Mouse (Mus musculus): Measurements from ENCODE around the gene Plgrkt. TPM values are rescaled to one million over a fixed set of nuclear protein-coding genes. Genes with fewer than 3 reads are reported as not detected.

Gene Plgrkt
- polyA plus RNA-seq, 1 experiment from 2014 or later = 84.4 TPM

DNA sequence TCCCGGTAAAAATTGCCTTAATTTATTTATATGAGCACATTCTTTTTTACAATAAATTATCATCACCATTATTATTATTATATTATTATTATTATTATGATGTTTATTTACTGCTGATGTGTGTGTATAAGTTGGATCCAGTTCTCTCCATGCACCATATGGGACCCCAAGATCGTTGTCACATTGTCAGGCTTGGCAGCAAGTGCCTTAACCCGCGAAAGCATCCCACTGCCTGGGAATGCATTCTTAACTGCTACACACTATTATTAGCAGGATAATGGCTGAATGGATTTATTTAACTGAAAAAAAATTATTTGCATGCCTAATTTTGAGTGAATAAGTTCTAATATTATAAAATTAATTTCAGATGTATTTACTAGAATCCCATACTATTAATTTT, 40.8 kb downstream of the Plgrkt start:
- WGBS = 84% methylated on average over 4 of the region's 4 CpGs
- Histone ChIP-seq H3K4me3 (replicated peaks; ENCODE audit: low read depth, low read length) (no peak overlapping the region), H3K36me3 (ENCODE audit: insufficient read depth, low read length) (no peaks in the 10 kb centered on the region), H3K4me1 (replicated peaks; ENCODE audit: insufficient read depth, low read length) (no peaks in the 10 kb centered on the region), H3K9me3 (replicated peaks; ENCODE audit: low read length) (no peaks in the 10 kb centered on the region), H3K4me2 (ENCODE audit: low read length) (no peak overlapping the region), H3K27ac (no peak overlapping the region), H3K9ac (ENCODE audit: low read depth, low read length) (no peak overlapping the region), H3K27me3 (ENCODE audit: insufficient read depth, low read length) (no peaks in the 10 kb centered on the region)
- ATAC-seq (replicated peaks; ENCODE audit: low FRiP score, low read depth) = no peak
- no peak for DNase-seq (ENCODE audit: low spot score)
- no peak for TF ChIP-seq CTCF (IDR thresholded peaks at IDR 0.05; ENCODE audit: low read depth)

DNA sequence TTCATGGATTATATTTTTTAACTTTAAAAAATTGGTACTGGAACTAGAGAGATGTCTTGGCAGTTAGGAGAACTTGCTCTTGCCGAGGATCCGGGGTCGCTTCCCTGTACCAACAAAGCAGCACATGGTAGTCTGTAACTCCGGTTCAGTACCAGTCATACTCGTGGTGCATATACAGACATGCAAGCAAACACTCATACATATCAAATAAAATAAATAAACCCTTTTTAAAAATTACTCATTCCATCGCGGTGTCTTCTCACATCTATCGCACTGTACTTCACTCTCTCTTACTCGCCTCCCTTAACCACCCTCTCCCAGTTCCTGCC, 41.4 kb downstream of the Plgrkt start:
- TF ChIP-seq CTCF (IDR thresholded peaks at IDR 0.05; ENCODE audit: low read depth) = no peak
- DNase-seq (ENCODE audit: low spot score) = no peak
- no peaks in the 10 kb centered on the region for H3K9me3 ChIP-seq (replicated peaks; ENCODE audit: low read length)
- no peaks in the 10 kb centered on the region for H3K4me1 ChIP-seq (replicated peaks; ENCODE audit: insufficient read depth, low read length)
- 0 out of 2 replicates have a peak overlapping the region, but pooled peaks have one; percentile 2 for H3K27ac ChIP-seq
- H3K27me3 ChIP-seq (ENCODE audit: insufficient read depth, low read length) = no peaks in the 10 kb centered on the region
- WGBS = 55% methylated on average over 9 of the region's 9 CpGs
- H3K4me3 ChIP-seq (replicated peaks; ENCODE audit: low read depth, low read length) = peak overlapping the region; percentile 28
- H3K9ac ChIP-seq (ENCODE audit: low read depth, low read length) = no peak overlapping the region
- ATAC-seq (replicated peaks; ENCODE audit: low FRiP score, low read depth) = no peak
- peak overlapping the region; percentile 62 for H3K4me2 ChIP-seq (ENCODE audit: low read length)
- H3K36me3 ChIP-seq (ENCODE audit: insufficient read depth, low read length) = no peaks in the 10 kb centered on the region

DNA sequence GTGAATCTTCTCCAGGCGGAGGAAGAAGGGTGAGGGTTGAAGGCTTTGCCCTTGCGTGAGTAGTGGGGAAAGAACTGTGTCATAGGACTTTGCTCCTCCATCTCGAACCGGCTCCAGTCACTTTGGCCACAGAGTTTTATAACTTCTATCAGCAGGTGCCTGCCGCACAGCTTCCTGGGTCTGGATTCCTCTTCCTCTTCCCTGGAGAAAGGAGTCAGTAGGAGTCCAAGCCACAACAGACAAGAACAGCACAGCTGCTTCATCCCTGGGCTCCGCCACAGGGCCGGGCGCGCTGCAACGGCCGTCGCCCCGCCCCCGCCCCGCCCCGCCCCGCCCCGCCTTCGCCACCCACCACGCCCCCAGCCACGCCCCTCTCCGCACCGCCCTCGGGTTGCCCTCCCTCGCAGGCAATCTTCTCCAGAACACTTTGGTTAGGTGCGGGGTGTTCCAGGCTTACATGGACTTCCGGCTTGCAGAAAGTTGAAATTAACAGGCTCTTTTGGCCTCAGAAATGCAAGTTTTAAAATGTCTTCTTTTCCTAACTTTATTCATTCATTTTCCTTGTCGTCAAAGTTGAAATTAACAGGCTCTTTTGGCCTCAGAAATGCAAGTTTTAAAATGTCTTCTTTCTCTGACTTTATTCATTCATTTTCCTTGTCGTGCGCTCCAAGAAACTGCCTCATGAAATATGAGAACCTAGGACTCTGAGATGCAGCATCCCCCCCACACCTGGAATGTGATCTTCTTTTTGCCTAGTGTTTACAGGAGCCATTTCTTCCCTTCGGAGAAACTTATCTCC, 41.9 kb downstream of the Plgrkt start, which contains the start of gene Insl6:
TSS of gene Insl6 (minus strand) at position 304 of the 799 bp plus-strand sequence.
- H3K36me3 ChIP-seq (ENCODE audit: insufficient read depth, low read length) = no peaks in the 10 kb centered on the region
- TF ChIP-seq CTCF (IDR thresholded peaks at IDR 0.05; ENCODE audit: low read depth) = no peak
- ATAC-seq (replicated peaks; ENCODE audit: low FRiP score, low read depth) (peak; percentile 95), DNase-seq (ENCODE audit: low spot score) (peak; percentile 75)
- no peaks in the 10 kb centered on the region for H3K9me3 ChIP-seq (replicated peaks; ENCODE audit: low read length)
- H3K27ac ChIP-seq = 0 out of 2 replicates have a peak within 1 kb of the TSS, but pooled peaks have one; percentile 2
- no peaks in the 10 kb centered on the region for H3K4me1 ChIP-seq (replicated peaks; ENCODE audit: insufficient read depth, low read length)
- H3K9ac ChIP-seq (ENCODE audit: low read depth, low read length) = peak within 1 kb of the TSS; percentile 46
- WGBS = 2% methylated on average over 29 of the region's 31 CpGs
- peak within 1 kb of the TSS; percentile 62 for H3K4me2 ChIP-seq (ENCODE audit: low read length)
- H3K4me3 ChIP-seq (replicated peaks; ENCODE audit: low read depth, low read length) = peak within 1 kb of the TSS; percentile 28
- H3K27me3 ChIP-seq (ENCODE audit: insufficient read depth, low read length) = no peaks in the 10 kb centered on the region

DNA sequence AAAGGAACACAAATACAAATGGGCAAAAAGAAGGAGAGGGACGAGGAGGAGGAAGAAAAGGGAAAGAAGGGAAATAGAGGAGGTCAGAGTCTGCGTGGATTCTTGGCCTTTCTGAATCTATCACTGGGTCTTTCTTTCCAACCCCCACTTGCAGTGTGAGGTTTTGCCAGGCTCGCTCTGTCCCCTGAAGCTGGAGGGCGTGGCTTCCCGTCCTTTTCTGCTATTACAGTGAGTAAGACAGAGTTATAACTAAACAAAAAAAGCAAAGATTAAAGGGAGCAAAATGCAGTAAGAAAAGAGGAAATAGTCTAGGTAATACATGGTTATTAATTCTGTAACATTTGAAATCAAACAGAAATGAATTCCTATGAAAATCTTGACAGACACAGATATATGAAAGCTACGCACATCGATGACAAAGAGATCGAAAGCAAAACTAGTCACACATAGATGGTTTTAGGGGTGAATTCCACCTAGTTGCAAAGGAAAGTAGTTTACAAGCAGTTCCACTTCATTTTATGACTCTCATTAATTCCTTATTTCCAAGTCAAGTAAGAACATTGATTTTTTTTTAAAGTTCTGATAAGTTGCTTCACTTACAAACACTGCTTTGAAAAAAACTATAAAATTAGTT, 43.7 kb downstream of the Plgrkt start:
- no peak for TF ChIP-seq CTCF (IDR thresholded peaks at IDR 0.05; ENCODE audit: low read depth)
- Histone ChIP-seq H3K4me3 (replicated peaks; ENCODE audit: low read depth, low read length) (no peak overlapping the region), H3K9ac (ENCODE audit: low read depth, low read length) (no peak overlapping the region), H3K36me3 (ENCODE audit: insufficient read depth, low read length) (no peaks in the 10 kb centered on the region), H3K4me2 (ENCODE audit: low read length) (no peak overlapping the region), H3K27ac (no peak overlapping the region), H3K27me3 (ENCODE audit: insufficient read depth, low read length) (no peaks in the 10 kb centered on the region), H3K4me1 (replicated peaks; ENCODE audit: insufficient read depth, low read length) (no peaks in the 10 kb centered on the region), H3K9me3 (replicated peaks; ENCODE audit: low read length) (no peaks in the 10 kb centered on the region)
- no peak for ATAC-seq (replicated peaks; ENCODE audit: low FRiP score, low read depth)
- 66% methylated on average over 8 of the region's 8 CpGs for WGBS
- no peak for DNase-seq (ENCODE audit: low spot score)

DNA sequence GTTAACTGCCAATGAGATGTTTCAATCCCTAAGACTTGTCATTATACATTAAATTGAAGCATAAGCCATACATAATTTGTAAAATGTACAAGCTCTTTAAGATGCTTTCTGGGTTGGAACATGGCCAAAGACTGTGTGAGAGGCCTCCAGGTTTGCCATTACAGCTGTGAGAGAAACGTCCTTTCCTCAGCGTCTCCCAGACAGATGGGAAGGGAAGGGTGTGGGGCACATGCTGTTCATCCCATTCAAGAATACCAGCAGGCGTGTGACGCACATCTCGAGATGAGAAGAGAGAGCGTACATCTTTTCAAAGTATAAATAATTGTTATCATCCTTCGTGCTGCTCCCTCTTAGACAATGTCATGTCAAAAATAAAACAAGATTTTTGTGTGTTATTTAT, 54.5 kb downstream of the Plgrkt start:
- H3K27me3 ChIP-seq (ENCODE audit: insufficient read depth, low read length) = no peaks in the 10 kb centered on the region
- no peak overlapping the region for H3K27ac ChIP-seq
- no peaks in the 10 kb centered on the region for H3K4me1 ChIP-seq (replicated peaks; ENCODE audit: insufficient read depth, low read length)
- no peak for ATAC-seq (replicated peaks; ENCODE audit: low FRiP score, low read depth)
- no peak overlapping the region for H3K9ac ChIP-seq (ENCODE audit: low read depth, low read length)
- 81% methylated on average over 7 of the region's 7 CpGs for WGBS
- H3K36me3 ChIP-seq (ENCODE audit: insufficient read depth, low read length) = peaks cover 3% of the 10 kb centered on the region; the same call in 1 of the 2 replicates
- no peak for DNase-seq (ENCODE audit: low spot score)
- TF ChIP-seq CTCF (IDR thresholded peaks at IDR 0.05; ENCODE audit: low read depth) = no peak
- H3K4me3 ChIP-seq (replicated peaks; ENCODE audit: low read depth, low read length) = no peak overlapping the region
- peaks cover 8% of the 10 kb centered on the region; the same call in 1 of the 2 replicates for H3K9me3 ChIP-seq (replicated peaks; ENCODE audit: low read length)
- H3K4me2 ChIP-seq (ENCODE audit: low read length) = no peak overlapping the region

DNA sequence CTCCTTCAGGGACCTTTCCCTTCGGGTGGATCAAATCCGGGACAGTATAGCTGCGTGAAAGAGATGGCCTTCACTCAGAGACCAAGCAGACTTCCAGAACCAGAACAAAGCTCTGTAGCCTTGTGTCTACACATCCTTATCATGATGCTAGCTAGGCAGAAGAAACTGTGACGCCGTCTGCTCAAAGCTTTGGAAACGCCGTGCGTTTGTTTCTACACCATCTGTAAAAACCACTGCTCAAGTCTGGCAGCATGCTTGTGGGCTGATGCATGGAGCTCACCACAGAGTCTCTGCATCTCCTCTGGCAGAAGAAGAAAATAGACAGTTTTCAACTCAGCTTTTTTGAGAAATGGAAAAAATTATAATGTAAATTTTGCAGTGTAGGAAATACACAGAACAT, 55.4 kb downstream of the Plgrkt start:
- peaks cover 3% of the 10 kb centered on the region; the same call in 1 of the 2 replicates for H3K36me3 ChIP-seq (ENCODE audit: insufficient read depth, low read length)
- DNase-seq (ENCODE audit: low spot score) (no peak), ATAC-seq (replicated peaks; ENCODE audit: low FRiP score, low read depth) (no peak)
- 72% methylated on average over 8 of the region's 8 CpGs for WGBS
- no peak for TF ChIP-seq CTCF (IDR thresholded peaks at IDR 0.05; ENCODE audit: low read depth)
- H3K27ac ChIP-seq = no peak overlapping the region
- H3K27me3 ChIP-seq (ENCODE audit: insufficient read depth, low read length) = no peaks in the 10 kb centered on the region
- H3K9me3 ChIP-seq (replicated peaks; ENCODE audit: low read length) = peaks cover 8% of the 10 kb centered on the region; the same call in 1 of the 2 replicates
- H3K4me1 ChIP-seq (replicated peaks; ENCODE audit: insufficient read depth, low read length) = no peaks in the 10 kb centered on the region
- no peak overlapping the region for H3K4me2 ChIP-seq (ENCODE audit: low read length)
- no peak overlapping the region for H3K9ac ChIP-seq (ENCODE audit: low read depth, low read length)
- no peak overlapping the region for H3K4me3 ChIP-seq (replicated peaks; ENCODE audit: low read depth, low read length)
